Mouse (Mus musculus) lung, adult 2 months (tissue): Measurements from ENCODE around the gene Rora.

ENCODE experiments used
- CTCF ChIP-seq: fragments of 200-500 bp; IDR thresholded peaks from 2 replicates; pipeline ENCODE4 v1.5.1; 2011; ENCODE audit warnings: mild to moderate bottlenecking, low read length, control low read depth; ENCODE audit not compliant: insufficient read depth
- POLR2A ChIP-seq: fragments of 200-500 bp; IDR thresholded peaks from 2 replicates; pipeline ENCODE4 v1.6.1; 2011; ENCODE audit warnings: low read depth, mild to moderate bottlenecking, control low read depth, low read length, borderline replicate concordance; ENCODE audit errors: extremely low read depth

DNA sequence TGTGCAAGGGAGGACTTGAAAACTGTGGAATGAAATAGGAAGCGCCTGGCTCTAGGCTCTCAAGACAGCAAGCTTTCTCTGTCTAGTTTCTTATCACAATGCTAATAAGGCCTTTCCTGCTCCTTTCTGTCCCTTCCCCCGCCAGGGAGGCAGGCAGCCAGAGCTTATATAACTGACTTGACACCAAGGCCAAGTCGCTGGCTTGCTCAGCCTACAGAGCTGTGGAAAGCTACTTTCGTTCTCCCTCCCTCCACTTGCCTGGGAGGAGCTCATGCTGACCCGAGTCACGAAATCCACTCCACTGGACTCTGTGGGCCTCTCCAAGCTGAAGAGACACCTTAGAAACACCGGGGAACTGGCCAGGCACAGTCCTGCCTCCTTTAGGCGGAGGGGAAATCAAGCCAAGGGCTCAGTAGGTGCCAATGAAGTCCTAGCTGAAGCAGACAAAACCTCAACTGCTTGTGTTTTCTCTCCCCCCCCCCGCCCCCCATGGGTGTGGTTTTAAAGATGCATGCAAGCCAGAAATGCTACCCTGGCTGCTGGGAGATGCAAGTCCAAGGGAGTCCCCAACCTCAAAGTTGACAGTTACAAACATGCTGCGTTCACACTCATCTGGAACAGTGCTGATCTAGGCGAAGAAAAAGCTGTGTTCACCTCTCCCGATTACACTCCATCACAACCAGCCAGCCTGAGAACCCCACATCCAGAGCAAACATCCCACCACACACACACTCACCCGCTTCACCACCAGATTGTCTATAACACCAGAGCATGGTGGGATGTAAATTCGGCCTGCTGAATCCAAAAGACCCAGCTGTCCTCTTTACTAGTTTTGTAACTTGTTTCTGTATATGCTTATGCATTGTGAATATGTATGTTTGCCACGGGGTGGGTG is 438.8 kb downstream of the Rora start:
- TF ChIP-seq CTCF: no peak
- TF ChIP-seq POLR2A: peak; percentile 47; the same call in 1 of the 2 replicates
